Mouse (Mus musculus) bone marrow, adult 2 months (tissue): ENCODE measurements around the gene Gm20422.

Source experiments
- CTCF ChIP-seq: fragments of 200-500 bp; IDR thresholded peaks from 2 replicates; pipeline ENCODE4 v1.5.1; 2011; ENCODE audit warnings: low read length, control low read depth; ENCODE audit not compliant: control insufficient read depth, insufficient read depth
- POLR2A ChIP-seq: fragments of 200-500 bp; IDR thresholded peaks from 2 replicates; pipeline ENCODE4 v1.6.1; 2011; ENCODE audit warnings: low read depth, mild to moderate bottlenecking, control low read depth, low read length, borderline replicate concordance; ENCODE audit not compliant: control insufficient read depth

DNA sequence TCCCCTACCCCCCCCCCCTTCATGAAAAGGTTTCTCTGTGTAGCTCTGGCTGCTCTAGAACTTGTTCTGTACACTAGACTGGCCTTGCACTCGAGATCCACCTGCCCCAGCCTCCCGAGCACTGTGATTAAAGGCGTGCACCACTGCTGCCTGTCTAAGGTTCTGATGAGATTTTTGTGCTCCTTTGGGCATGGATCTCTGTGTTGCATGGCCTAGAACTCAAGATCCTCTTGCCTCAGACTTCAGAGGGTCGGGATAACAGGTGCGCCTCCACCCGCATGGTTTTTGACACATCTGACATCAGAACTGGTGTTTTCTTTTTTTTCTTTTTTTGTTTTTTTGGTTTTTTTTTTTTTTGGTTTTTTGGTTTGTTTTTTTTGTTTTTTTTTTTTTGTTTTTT is 29.9 kb upstream of the Gm20422 start:
- TF ChIP-seq POLR2A (no peak), CTCF (no peak)
